Mouse (Mus musculus): Measurements from ENCODE around the gene Gramd2. TPM values are rescaled to one million over a fixed set of nuclear protein-coding genes. Genes with fewer than 3 reads are reported as not detected.
A peak's percentile ranks its signal among the peaks of the same experiment; 100 is the strongest.

The Gramd2 gene
- polyA plus RNA-seq, 1 experiment, result 113 TPM

DNA sequence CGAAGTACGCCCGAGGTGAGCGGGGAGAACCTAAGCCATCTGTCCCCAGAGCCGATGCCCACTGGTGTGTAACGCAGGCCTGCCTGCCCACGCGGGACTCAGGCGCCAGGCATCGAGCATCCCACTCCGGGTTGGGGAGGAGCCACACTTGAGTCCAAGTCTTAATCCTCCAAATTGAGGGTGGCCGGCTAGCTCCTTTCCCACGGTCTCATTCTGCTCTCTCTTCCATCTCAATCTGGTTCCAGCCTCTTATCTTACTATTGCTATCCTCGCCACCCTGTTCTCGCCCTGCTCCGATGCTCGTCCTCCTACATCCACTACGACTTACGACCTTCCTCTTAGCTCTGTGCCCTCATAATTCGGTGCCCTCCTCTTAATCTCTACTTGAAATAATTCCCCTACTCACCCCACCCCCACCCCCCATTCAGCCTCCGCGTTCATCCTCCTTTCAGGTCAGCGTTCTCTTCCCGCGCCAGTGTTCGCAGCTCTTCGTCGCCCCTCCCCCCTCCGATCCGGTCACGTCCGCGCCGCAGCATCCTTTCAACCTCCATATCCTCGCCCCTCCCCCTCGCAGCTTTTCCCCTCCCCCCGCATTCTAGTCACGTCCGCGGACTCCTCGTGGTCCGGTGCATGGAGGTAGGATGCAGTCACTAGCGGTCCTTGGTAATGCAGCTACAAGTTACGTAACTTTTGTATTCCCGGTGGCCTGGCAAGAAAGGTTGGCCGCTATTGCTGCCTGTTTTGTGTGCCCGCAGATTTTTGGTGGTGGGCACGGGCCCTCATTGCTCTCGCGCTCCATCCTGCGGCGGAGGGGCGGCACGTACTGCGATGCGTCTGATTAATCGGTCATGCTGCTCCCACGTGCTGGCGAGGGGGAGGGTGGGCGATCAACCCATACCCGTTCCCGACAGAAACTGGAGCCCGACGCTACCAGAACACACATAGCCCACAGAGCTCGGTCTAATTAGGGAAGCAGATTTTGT, 23.0 kb upstream of the Gramd2 start:
- WGBS, result under 1% methylated on average over 64 of the region's 65 CpGs
- Histone ChIP-seq H3K4me1 (ENCODE audit: control insufficient read depth, insufficient read depth, low read length) (peaks cover 25% of the 10 kb centered on the region), H3K4me3 (replicated peaks; ENCODE audit: extremely low read depth, low read depth, low read length) (peak overlapping the region; percentile 94)
- TF ChIP-seq POLR2A (IDR thresholded peaks at IDR 0.05; ENCODE audit: borderline replicate concordance, extremely low read depth, low read depth, low read length) (peak; percentile 33; the same call in 1 of the 2 replicates), CTCF (IDR thresholded peaks at IDR 0.05; ENCODE audit: insufficient read depth, low read length) (no peak)
- DNase-seq, result peak; percentile 54

DNA sequence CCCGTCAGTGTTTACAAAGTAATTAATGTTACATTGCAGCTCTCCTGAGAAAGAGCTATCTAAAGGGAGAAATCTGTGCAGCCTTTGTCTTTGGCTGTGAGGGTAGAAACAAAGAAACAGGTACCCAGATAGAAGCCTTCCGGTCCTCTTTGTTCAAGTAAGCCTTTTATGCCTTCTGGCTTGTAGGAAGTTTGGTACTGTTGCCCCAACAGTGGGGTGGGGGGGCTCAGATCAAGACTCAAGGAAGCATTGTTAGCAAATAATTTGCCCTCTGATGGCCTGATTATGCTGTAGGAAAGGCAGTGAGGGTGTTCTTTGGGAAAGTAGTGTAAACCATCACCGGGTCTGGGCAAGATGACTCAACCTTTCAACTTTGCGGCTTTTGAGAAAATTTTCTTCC, 21.8 kb upstream of the Gramd2 start:
- H3K4me3 ChIP-seq (replicated peaks; ENCODE audit: extremely low read depth, low read depth, low read length), result no peak overlapping the region
- peaks cover 25% of the 10 kb centered on the region for H3K4me1 ChIP-seq (ENCODE audit: control insufficient read depth, insufficient read depth, low read length)
- no peak for TF ChIP-seq CTCF (IDR thresholded peaks at IDR 0.05; ENCODE audit: insufficient read depth, low read length)
- TF ChIP-seq POLR2A (IDR thresholded peaks at IDR 0.05; ENCODE audit: borderline replicate concordance, extremely low read depth, low read depth, low read length), result no peak
- WGBS, result 41% methylated on average over 4 of the region's 4 CpGs
- DNase-seq, result no peak

DNA sequence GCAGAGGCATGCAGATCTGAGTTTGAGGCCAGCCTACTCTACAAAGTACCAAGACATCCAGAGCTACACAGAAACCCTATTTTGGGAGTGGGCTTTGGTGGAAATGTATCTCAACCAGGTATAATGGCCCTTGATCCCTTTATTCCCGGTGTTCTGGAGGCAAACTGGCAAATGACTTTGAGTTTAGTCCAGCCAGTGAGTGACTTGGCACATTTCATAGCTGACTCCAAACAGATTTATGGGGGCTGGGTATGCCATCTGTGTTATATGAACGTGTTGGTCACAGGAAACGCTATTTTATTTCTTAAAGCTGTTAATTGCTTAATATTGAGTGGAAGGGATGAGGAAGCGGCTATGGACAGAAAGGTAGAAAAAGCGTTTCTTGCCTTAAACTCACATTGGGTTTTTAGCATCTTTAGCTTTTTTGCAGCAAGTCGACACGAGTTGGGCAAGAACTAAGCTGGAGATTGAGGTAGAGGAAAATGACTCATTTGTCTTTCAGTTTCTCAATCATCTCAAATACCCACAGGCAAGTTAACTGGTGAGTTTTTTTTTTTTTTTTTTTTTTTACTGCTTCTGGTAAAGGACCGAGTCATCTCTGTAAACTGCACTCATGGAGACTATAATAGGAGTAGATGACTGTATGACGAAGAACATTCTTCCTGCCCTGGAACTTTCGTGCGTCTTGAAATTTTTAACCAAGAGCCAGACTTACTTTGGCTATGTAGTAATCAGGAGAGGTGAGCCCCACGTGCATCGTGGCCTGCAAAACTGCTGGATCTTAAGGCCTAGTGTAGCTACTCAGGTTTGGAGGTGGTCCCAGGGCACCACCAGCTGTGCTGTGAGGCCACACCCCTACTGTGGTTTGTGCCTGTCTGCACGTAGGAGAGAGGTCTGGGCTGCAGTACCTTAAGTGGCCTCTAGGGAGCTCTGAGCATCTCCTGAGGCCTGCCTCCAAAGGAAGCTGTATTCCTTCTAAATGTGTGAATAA, 20.6 kb upstream of the Gramd2 start:
- peak; percentile 79 for DNase-seq
- TF ChIP-seq POLR2A (IDR thresholded peaks at IDR 0.05; ENCODE audit: borderline replicate concordance, extremely low read depth, low read depth, low read length) (no peak), CTCF (IDR thresholded peaks at IDR 0.05; ENCODE audit: insufficient read depth, low read length) (peak; percentile 86)
- Histone ChIP-seq H3K4me3 (replicated peaks; ENCODE audit: extremely low read depth, low read depth, low read length) (peak overlapping the region; percentile 29), H3K4me1 (ENCODE audit: control insufficient read depth, insufficient read depth, low read length) (peaks cover 27% of the 10 kb centered on the region)
- WGBS, result 31% methylated on average over 14 of the region's 14 CpGs

DNA sequence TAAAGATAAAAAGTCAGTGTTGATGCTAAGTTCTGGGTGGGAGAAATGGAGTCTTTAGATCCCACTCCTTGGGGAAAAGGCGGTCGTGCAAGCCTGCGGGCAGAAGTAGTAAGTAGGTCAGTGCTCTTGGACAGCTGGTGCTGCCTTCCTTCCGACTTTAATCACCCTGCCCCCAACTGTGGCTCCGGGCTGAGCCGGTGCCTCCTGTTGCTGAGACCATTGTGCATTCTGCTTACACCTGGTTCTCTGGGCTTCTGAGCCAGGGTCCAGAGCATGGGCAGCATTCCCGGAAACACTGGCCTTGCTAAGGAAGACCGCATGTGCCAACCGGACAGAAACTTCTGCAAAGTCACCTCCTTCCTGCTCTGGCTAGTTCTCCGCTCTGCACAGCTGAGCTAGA, 19.5 kb upstream of the Gramd2 start:
- 19% methylated on average over 10 of the region's 10 CpGs for WGBS
- Histone ChIP-seq H3K4me1 (ENCODE audit: control insufficient read depth, insufficient read depth, low read length) (peaks cover 27% of the 10 kb centered on the region), H3K4me3 (replicated peaks; ENCODE audit: extremely low read depth, low read depth, low read length) (no peak overlapping the region)
- no peak for DNase-seq
- TF ChIP-seq CTCF (IDR thresholded peaks at IDR 0.05; ENCODE audit: insufficient read depth, low read length) (no peak), POLR2A (IDR thresholded peaks at IDR 0.05; ENCODE audit: borderline replicate concordance, extremely low read depth, low read depth, low read length) (no peak)

DNA sequence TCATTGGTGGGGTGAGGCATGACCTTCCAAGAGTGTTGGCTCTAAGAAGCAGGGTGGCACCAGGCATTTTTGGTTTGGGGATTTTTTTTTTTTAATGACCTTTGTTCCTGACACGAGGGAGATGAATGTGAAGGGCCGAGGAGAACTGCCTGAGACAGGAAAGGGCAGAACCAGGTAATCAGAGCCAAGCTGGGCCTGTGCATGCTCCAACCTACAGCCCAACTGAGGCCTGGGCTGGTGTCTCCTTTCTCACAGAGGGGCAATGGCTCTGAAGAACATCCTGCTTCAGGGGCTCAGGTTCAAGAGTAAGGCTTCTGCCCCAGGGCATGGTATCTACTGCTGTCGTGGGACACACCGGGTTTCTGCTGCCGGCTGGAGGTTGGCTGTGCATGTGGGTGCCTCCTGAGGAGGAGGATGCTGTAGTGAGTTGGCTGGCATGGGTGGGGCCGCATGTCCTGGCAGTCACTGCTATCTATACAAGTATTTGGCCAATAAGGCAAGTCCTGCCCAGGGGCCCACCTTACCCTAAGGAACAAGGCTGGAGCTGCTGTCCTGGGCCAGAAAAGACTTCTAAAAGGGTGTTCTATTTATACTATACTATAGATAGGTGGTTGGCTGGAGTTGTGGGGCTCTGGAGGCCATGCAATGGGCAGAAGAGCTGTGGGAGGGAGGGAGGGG, 18.5 kb upstream of the Gramd2 start:
- TF ChIP-seq POLR2A (IDR thresholded peaks at IDR 0.05; ENCODE audit: borderline replicate concordance, extremely low read depth, low read depth, low read length) (no peak), CTCF (IDR thresholded peaks at IDR 0.05; ENCODE audit: insufficient read depth, low read length) (no peak)
- Histone ChIP-seq H3K4me1 (ENCODE audit: control insufficient read depth, insufficient read depth, low read length) (peaks cover 27% of the 10 kb centered on the region), H3K4me3 (replicated peaks; ENCODE audit: extremely low read depth, low read depth, low read length) (no peak overlapping the region)
- whole genome bisulfite sequencing, result 58% methylated on average over 6 of the region's 6 CpGs
- DNase-seq, result no peak

DNA sequence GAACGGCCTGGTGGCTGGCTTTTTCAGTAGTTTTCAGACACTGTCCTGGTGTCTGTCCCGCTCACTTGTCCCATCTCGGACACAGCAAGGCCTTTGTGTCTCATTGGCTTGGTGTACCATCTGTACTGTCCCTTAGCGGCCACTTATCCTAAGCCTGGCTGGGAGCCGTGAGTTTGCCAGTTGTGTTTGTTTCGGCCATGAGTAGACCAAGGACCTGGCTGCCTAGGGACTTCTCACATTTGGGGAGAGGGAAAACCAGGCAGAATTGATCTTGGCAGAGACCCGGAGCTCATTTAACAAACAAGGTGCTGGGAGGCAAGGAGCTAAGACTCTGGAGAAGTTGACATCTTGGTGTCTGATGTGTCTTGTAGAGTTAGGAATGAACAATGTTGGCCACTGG, 16.7 kb upstream of the Gramd2 start:
- TF ChIP-seq CTCF (IDR thresholded peaks at IDR 0.05; ENCODE audit: insufficient read depth, low read length), result no peak
- no peak for DNase-seq
- H3K4me3 ChIP-seq (replicated peaks; ENCODE audit: extremely low read depth, low read depth, low read length), result no peak overlapping the region
- 80% methylated on average over 7 of the region's 7 CpGs for WGBS
- peaks cover 26% of the 10 kb centered on the region for H3K4me1 ChIP-seq (ENCODE audit: control insufficient read depth, insufficient read depth, low read length)

DNA sequence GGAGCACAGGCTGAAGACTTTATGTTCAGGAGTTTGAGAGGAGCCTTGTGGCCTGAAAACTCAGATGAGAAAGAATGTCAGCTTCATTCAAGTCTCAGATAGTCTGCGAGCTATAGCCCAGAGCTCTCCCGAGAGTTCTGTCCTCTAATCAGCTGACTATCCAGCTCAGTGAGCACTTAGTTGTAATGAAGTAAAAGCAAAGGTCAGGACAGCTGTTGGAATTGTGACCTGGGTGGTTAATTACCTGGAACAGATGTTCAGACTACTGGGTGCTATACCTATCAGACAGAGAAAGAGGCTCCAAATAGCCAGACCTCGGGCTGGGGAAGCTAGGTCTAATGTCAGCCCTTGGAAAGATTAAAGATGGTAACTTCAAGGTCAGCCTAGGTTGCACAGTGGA, 16.0 kb upstream of the Gramd2 start:
- DNase-seq, result no peak
- peaks cover 21% of the 10 kb centered on the region for H3K4me1 ChIP-seq (ENCODE audit: control insufficient read depth, insufficient read depth, low read length)
- no peak overlapping the region for H3K4me3 ChIP-seq (replicated peaks; ENCODE audit: extremely low read depth, low read depth, low read length)
- 71% methylated on average over 3 of the region's 3 CpGs for WGBS
- TF ChIP-seq POLR2A (IDR thresholded peaks at IDR 0.05; ENCODE audit: borderline replicate concordance, extremely low read depth, low read depth, low read length) (no peak), CTCF (IDR thresholded peaks at IDR 0.05; ENCODE audit: insufficient read depth, low read length) (no peak)

DNA sequence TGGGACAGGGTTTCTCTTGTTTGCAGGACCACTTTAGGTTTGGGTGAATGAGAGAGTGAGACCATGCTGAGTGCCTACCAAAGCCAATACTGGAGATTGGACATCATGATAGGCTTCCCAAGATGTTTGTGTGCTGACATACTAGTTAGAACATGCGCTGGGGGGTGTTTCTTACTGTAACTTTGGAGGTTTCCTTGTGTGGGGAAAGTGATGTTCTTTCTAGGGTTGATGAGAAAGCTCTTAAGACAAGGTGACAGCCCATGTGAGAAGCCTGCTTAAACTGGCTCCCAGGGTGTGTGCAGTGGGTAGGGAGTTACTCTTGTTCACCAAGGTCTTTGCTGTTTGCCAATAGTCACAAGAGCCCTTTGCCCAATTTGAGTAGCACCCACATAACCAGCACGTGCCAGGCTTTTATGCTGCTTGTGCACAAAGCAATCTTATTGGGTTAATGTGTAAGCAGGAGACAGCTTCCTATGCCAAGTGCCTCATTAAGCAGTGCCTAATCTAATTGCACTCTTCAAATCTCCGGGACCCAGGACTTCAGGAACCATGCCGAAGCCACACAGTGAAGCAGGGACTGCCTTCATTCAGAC, 15.2 kb upstream of the Gramd2 start:
- Histone ChIP-seq H3K4me3 (replicated peaks; ENCODE audit: extremely low read depth, low read depth, low read length) (no peak overlapping the region), H3K4me1 (ENCODE audit: control insufficient read depth, insufficient read depth, low read length) (peaks cover 14% of the 10 kb centered on the region)
- no peak for DNase-seq
- TF ChIP-seq POLR2A (IDR thresholded peaks at IDR 0.05; ENCODE audit: borderline replicate concordance, extremely low read depth, low read depth, low read length) (no peak), CTCF (IDR thresholded peaks at IDR 0.05; ENCODE audit: insufficient read depth, low read length) (no peak)
- WGBS, result 67% methylated on average over 4 of the region's 4 CpGs
